Mouse (Mus musculus): Measurements from ENCODE around the gene Sos1. TPM values are rescaled to one million over a fixed set of nuclear protein-coding genes. Genes with fewer than 3 reads are reported as not detected.

Sos1 gene
- polyA plus RNA-seq, 1 experiment from 2014 or later, result 2.2 TPM

DNA sequence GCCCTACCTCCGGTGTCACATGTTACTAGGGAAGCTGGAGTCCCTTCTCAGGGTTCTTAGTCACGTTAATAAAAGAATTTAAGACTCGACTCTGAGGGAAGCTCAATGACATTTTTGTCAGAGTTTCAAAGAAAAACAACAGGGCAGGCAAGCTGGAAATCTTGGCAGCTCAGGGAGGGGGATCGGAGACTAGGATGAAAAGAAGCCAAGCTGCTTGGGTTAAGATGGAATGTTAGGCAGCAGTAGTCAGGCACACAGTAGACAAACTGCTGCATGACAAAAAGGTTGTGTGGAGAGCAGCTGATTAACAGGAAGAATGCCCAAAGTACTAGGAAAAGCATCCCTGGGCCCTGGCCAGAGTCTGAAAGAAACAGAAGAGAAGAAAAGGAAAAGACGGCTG lies 9.9 kb upstream of the Sos1 start:
- ATAC-seq (ENCODE audit: low FRiP score, low TSS enrichment), result no peak
- Histone ChIP-seq H3K4me3 (ENCODE audit: low read depth, low read length) (no peak overlapping the region), H3K27me3 (ENCODE audit: control insufficient read depth, insufficient read depth, low read length) (no peaks in the 10 kb centered on the region), H3K4me2 (replicated peaks; ENCODE audit: low read depth) (no peak overlapping the region), H3K9ac (ENCODE audit: low read length) (no peak overlapping the region), H3K9me3 (ENCODE audit: control insufficient read depth, low read length) (no peaks in the 10 kb centered on the region), H3K4me1 (replicated peaks; ENCODE audit: control insufficient read depth, insufficient read depth) (no peaks in the 10 kb centered on the region), H3K36me3 (ENCODE audit: control insufficient read depth, insufficient read depth, low read length) (no peaks in the 10 kb centered on the region), H3K27ac (replicated peaks) (no peak overlapping the region)
- DNase-seq (ENCODE audit: low spot score), result no peak
- no peak for TF ChIP-seq CTCF (IDR thresholded peaks at IDR 0.05; ENCODE audit: low read depth)
- TF ChIP-seq EP300 (optimal IDR thresholded peaks at IDR 0.05), result no peak
- 50% methylated on average over 5 of the region's 5 CpGs for WGBS

DNA sequence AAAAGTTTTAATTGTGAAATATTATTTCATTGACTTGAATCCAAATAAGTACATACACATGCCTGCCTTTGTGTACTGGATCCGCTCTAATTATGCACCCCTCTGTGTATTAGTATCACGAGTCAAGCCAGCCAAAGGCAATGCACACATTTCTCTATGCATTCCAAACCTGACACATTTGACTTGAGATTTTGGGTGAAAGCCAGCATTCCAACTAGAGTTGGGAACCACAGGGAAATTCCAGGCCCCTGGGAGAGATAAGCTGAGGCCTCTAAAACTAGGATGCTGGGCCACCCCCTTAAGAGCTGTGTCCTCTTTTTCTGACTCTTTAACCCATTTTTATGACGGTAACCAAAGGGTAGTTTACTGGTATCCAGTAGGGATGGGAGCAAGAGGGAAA lies 8.7 kb upstream of the Sos1 start:
- DNase-seq (ENCODE audit: low spot score) (no peak), ATAC-seq (ENCODE audit: low FRiP score, low TSS enrichment) (no peak)
- Histone ChIP-seq H3K9me3 (ENCODE audit: control insufficient read depth, low read length) (no peaks in the 10 kb centered on the region), H3K4me1 (replicated peaks; ENCODE audit: control insufficient read depth, insufficient read depth) (no peaks in the 10 kb centered on the region), H3K36me3 (ENCODE audit: control insufficient read depth, insufficient read depth, low read length) (no peaks in the 10 kb centered on the region), H3K4me3 (ENCODE audit: low read depth, low read length) (no peak overlapping the region), H3K4me2 (replicated peaks; ENCODE audit: low read depth) (no peak overlapping the region), H3K9ac (ENCODE audit: low read length) (no peak overlapping the region), H3K27me3 (ENCODE audit: control insufficient read depth, insufficient read depth, low read length) (no peaks in the 10 kb centered on the region), H3K27ac (replicated peaks) (no peak overlapping the region)
- no peak for TF ChIP-seq CTCF (IDR thresholded peaks at IDR 0.05; ENCODE audit: low read depth)
- no peak for TF ChIP-seq EP300 (optimal IDR thresholded peaks at IDR 0.05)
- WGBS, result 58% methylated on average over 3 of the region's 3 CpGs

GRCm38 (mm10) chr17:80485160-80485559 lies 4.9 kb upstream of the Sos1 start:
- H3K36me3 ChIP-seq (ENCODE audit: control insufficient read depth, insufficient read depth, low read length), result no peaks in the 10 kb centered on the region
- H3K4me1 ChIP-seq (replicated peaks; ENCODE audit: control insufficient read depth, insufficient read depth), result no peaks in the 10 kb centered on the region
- no peak overlapping the region for H3K9ac ChIP-seq (ENCODE audit: low read length)
- ATAC-seq (ENCODE audit: low FRiP score, low TSS enrichment), result no peak
- TF ChIP-seq EP300 (optimal IDR thresholded peaks at IDR 0.05), result no peak
- TF ChIP-seq CTCF (IDR thresholded peaks at IDR 0.05; ENCODE audit: low read depth), result no peak
- no peak overlapping the region for H3K4me3 ChIP-seq (ENCODE audit: low read depth, low read length)
- DNase-seq (ENCODE audit: low spot score), result no peak
- H3K4me2 ChIP-seq (replicated peaks; ENCODE audit: low read depth), result no peak overlapping the region
- H3K9me3 ChIP-seq (ENCODE audit: control insufficient read depth, low read length), result no peaks in the 10 kb centered on the region
- H3K27ac ChIP-seq (replicated peaks), result no peak overlapping the region
- no peaks in the 10 kb centered on the region for H3K27me3 ChIP-seq (ENCODE audit: control insufficient read depth, insufficient read depth, low read length)
- 88% methylated on average over 5 of the region's 5 CpGs for WGBS

- no peaks in the 10 kb centered on the region for H3K4me1 ChIP-seq (replicated peaks; ENCODE audit: control insufficient read depth, insufficient read depth)
- peak overlapping the region; percentile 92 for H3K9ac ChIP-seq (ENCODE audit: low read length)
- TF ChIP-seq EP300 (optimal IDR thresholded peaks at IDR 0.05) (no peak), CTCF (IDR thresholded peaks at IDR 0.05; ENCODE audit: low read depth) (no peak)
Measured at GRCm38 (mm10) chr17:80480855-80481224, 587 bp upstream of the Sos1 start.

GRCm38 (mm10) chr17:80479295-80480030 lies 790 bp downstream of the Sos1 start:
- H3K9me3 ChIP-seq (ENCODE audit: control insufficient read depth, low read length), result no peaks in the 10 kb centered on the region
- H3K4me1 ChIP-seq (replicated peaks; ENCODE audit: control insufficient read depth, insufficient read depth), result no peaks in the 10 kb centered on the region
- DNase-seq (ENCODE audit: low spot score) (peak; percentile 71), ATAC-seq (ENCODE audit: low FRiP score, low TSS enrichment) (peak; percentile 45)
- H3K4me3 ChIP-seq (ENCODE audit: low read depth, low read length), result peak overlapping the region; percentile 86
- H3K27me3 ChIP-seq (ENCODE audit: control insufficient read depth, insufficient read depth, low read length), result no peaks in the 10 kb centered on the region
- H3K4me2 ChIP-seq (replicated peaks; ENCODE audit: low read depth), result peak overlapping the region; percentile 76
- peak overlapping the region; percentile 96 for H3K27ac ChIP-seq (replicated peaks)
- H3K36me3 ChIP-seq (ENCODE audit: control insufficient read depth, insufficient read depth, low read length), result no peaks in the 10 kb centered on the region
- TF ChIP-seq CTCF (IDR thresholded peaks at IDR 0.05; ENCODE audit: low read depth), result 0 out of 2 replicates have a peak, but pooled peaks have one; percentile 3
- no peak for TF ChIP-seq EP300 (optimal IDR thresholded peaks at IDR 0.05)
- peak overlapping the region; percentile 92 for H3K9ac ChIP-seq (ENCODE audit: low read length)
- WGBS, result 1% methylated on average over 57 of the region's 71 CpGs

More at GRCm38 (mm10) chr17:80480855-80481224, 587 bp upstream of the Sos1 start:
- peak overlapping the region; percentile 96; the same call in 1 of the 2 replicates for H3K27ac ChIP-seq (replicated peaks)
- DNase-seq (ENCODE audit: low spot score) (no peak), ATAC-seq (ENCODE audit: low FRiP score, low TSS enrichment) (no peak)
- no peaks in the 10 kb centered on the region for H3K27me3 ChIP-seq (ENCODE audit: control insufficient read depth, insufficient read depth, low read length)
- H3K4me3 ChIP-seq (ENCODE audit: low read depth, low read length), result peak overlapping the region; percentile 86
- H3K9me3 ChIP-seq (ENCODE audit: control insufficient read depth, low read length), result no peaks in the 10 kb centered on the region
- WGBS, result 29% methylated on average over 7 of the region's 7 CpGs
- no peaks in the 10 kb centered on the region for H3K36me3 ChIP-seq (ENCODE audit: control insufficient read depth, insufficient read depth, low read length)
- peak overlapping the region; percentile 76 for H3K4me2 ChIP-seq (replicated peaks; ENCODE audit: low read depth)

- no peak overlapping the region for H3K4me3 ChIP-seq (ENCODE audit: low read depth, low read length)
- no peak for ATAC-seq (ENCODE audit: low FRiP score, low TSS enrichment)
- WGBS, result 90% methylated on average over 2 of the region's 2 CpGs
- no peak for DNase-seq (ENCODE audit: low spot score)
- H3K4me2 ChIP-seq (replicated peaks; ENCODE audit: low read depth), result no peak overlapping the region
- no peak for TF ChIP-seq CTCF (IDR thresholded peaks at IDR 0.05; ENCODE audit: low read depth)
- TF ChIP-seq EP300 (optimal IDR thresholded peaks at IDR 0.05), result no peak
- H3K36me3 ChIP-seq (ENCODE audit: control insufficient read depth, insufficient read depth, low read length), result no peaks in the 10 kb centered on the region
- H3K27ac ChIP-seq (replicated peaks), result no peak overlapping the region
- H3K9me3 ChIP-seq (ENCODE audit: control insufficient read depth, low read length), result no peaks in the 10 kb centered on the region
- H3K9ac ChIP-seq (ENCODE audit: low read length), result no peak overlapping the region
- H3K27me3 ChIP-seq (ENCODE audit: control insufficient read depth, insufficient read depth, low read length), result no peaks in the 10 kb centered on the region
- no peaks in the 10 kb centered on the region for H3K4me1 ChIP-seq (replicated peaks; ENCODE audit: control insufficient read depth, insufficient read depth)
Measured at GRCm38 (mm10) chr17:80477679-80478078, 2.6 kb downstream of the Sos1 start.
